Mouse (Mus musculus) spleen, adult 2 months (tissue): Measurements from ENCODE around the gene Ints7.

ENCODE experiments used
- CTCF ChIP-seq: fragments of 200-500 bp; IDR thresholded peaks from 2 replicates; pipeline ENCODE4 v1.5.1; 2011; ENCODE audit warnings: mild to moderate bottlenecking, inconsistent platforms; ENCODE audit not compliant: insufficient read depth, insufficient read length, insufficient replicate concordance; ENCODE audit errors: extremely low read depth
- POLR2A ChIP-seq: fragments of 200-500 bp; IDR thresholded peaks from 2 replicates; pipeline ENCODE4 v1.6.1; 2011; ENCODE audit warnings: low read depth, low read length, inconsistent platforms

- TF ChIP-seq CTCF (no peak), POLR2A (no peak)
Measured at GRCm38 (mm10) chr1:191640848-191641247, 65.4 kb downstream of the Ints7 start.
